Mouse (Mus musculus) erythroblast, embryonic 14.5 days (primary cell): ENCODE results near the gene Fntb.
A peak's percentile ranks its signal among the peaks of the same experiment; 100 is the strongest.

Source experiments
- GATA1 ChIP-seq: IDR thresholded peaks from 2 replicates; pipeline ENCODE4 v1.6.1; 2012; ENCODE audit warnings: low read length, inconsistent platforms, mixed read lengths
- TAL1 ChIP-seq: IDR thresholded peaks from 3 replicates; pipeline ENCODE4 v1.6.1; 2012; ENCODE audit warnings: low read length, inconsistent platforms, mixed read lengths

DNA sequence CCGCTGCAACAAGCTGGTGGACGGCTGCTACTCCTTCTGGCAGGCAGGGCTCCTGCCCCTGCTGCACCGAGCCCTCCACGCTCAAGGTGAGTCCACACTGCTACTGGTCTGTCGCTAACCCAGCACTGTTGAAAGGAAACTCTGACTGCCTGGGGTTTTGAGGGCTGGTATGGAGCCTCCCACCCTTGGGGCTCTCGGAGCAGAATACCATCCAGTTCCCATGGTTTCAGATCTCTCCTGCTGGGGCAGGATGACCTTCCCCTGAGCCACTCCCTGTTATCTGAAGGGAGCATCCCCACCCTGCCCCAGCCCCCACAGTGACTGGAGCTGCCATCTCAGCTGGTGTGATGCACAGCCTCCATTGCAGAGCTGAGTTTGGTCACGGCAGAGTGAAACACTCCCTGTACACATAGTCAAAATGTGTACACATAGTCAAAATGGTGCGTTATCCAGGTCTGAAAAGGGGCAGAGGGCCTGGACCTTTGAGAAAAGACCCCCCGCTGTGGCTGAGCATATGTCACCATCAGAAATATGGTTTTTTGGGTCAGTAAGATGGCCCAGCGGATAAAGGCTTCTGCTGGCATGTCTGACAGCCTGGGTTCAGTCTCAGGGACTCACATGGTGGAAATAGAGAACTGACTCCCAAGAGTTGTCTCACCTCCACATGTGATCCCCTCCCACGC is 145.0 kb downstream of the Fntb start:
- TF ChIP-seq TAL1 (peak; percentile 49), GATA1 (peak; percentile 78)
